Mouse (Mus musculus) heart, adult 11 months (tissue): ENCODE results near the gene B3galt1.

ENCODE experiments used
- DNase-seq: peaks from one replicate; pipeline ENCODE4 v3.0.0; 2022

The B3galt1 gene

DNA sequence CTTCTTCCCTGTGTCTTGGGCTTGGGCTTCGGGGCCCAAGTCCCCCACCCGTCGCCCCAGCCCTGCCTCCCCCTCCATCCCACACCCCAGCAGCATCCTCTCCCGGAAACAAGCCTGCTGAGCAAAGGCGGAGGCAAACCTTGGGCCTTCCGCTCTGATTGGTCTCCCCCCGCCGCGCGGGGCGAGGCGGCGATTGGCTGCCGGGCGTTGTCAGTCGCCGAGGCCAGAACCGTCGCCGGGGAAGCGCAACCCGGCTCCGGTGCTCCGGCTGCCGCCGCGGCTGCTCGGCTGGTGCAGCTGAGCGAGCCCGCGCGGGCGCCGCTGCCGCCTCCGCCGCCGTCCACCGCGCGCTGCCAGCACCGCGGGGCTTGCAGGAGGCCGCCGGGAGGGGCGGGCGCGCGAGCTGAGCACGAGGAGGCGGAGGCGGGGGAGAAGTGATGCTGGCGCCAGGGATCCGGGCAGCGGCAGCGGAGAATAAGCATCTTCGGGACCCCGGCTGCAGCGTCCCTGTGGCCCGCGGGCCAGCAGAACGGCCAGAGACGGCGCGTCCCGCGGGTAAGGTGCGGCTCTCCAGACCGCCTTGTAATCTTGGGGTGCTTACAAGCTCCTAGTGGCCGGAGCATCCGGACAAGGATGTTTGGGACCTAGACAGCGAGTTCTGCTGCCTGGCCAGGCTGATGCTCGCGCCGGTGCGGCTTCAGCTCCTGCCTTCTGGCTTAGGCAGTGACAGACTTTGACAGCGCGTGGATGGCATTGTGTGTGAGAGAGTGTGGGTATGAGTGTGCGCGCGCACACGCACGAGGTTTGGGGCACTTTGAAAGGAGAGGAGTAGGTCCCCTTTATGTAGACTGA is at the start of gene B3galt1:
TSS of gene B3galt1 (plus strand) at position 392 of the 852 bp plus-strand sequence.
- DNase-seq, result peak; percentile 99

GRCm38 (mm10) chr2:67516405-67516804 is 49.3 kb upstream of the B3galt1 start:
- DNase-seq, result no peak

DNA sequence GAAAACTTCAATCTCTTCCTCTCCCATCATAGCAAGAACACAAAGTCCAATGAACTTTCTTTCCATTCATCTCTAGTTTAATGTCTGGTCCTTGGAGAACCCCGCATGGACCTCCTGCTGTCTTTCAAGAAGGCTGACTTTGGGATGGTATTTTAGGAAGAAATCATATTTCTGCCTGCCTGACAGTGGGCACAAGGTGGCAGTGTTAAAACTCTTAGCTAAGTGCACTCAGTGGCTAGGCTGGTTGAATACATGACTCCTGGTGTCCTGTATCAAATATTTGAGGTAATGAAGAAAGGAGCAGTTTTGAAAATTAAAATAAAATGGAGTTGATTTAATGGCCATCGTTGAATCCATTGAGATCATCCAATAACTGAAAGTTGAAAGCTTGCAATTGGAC is 30.3 kb upstream of the B3galt1 start:
- DNase-seq, result peak; percentile 4

- DNase-seq, result peak; percentile 54
These were observed 26.2 kb upstream of the B3galt1 start for GRCm38 (mm10) chr2:67539426-67539825.

GRCm38 (mm10) chr2:67541957-67542696 is 23.5 kb upstream of the B3galt1 start:
- DNase-seq, result peak; percentile 12

DNA sequence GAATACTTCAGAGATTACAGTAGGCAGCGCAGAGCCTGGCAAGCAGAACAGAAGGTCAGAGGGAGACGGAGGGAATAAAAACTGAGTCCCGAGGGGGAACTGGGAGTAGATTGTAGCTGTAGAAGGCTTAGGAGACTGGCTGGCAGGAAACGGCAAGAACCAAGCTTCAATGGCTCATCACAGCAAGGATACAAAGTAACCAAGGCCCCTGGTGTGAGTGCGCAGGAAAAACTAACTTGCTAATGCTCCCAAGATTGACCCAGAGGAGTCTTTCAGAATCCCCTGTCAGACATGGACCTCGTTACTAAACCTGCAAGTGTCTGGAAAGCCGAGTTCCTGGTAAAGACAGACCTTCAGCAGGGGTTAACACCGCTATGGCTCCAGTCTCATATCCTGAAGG is 21.2 kb upstream of the B3galt1 start:
- peak; percentile 71 for DNase-seq

DNA sequence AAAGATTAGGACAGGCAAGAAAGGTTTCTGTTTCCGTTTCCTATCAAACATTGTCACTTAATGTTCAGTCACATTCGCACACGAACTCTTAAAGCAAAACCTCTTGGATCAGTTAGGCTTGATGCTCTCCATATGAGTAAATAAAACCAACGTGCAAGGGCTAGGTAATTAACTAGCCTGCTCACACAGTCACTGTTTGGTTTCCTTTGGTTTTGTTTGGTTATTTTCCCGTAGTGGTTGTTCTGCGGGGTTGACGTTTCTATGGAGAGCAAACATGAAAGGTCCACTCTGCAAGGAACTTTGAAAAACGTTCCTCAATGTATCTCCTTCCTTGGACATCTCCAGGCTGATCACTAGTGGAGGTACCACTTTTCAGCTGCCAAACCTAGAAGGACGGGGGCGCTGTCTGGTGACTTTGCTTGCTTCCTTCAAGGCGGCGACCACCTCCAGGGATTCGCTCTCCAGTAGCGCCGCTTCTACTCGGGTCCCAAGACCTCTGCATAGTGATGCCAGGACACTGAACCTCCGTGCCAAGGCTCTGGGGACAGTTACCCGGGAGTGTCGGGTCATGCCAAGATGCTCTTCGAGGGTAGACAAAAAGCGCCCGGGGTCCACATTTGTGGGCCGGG is 706 bp upstream of the B3galt1 start:
- peak; percentile 51 for DNase-seq

GRCm38 (mm10) chr2:67566566-67566965 is 895 bp downstream of the B3galt1 start:
- peak; percentile 87 for DNase-seq

DNA sequence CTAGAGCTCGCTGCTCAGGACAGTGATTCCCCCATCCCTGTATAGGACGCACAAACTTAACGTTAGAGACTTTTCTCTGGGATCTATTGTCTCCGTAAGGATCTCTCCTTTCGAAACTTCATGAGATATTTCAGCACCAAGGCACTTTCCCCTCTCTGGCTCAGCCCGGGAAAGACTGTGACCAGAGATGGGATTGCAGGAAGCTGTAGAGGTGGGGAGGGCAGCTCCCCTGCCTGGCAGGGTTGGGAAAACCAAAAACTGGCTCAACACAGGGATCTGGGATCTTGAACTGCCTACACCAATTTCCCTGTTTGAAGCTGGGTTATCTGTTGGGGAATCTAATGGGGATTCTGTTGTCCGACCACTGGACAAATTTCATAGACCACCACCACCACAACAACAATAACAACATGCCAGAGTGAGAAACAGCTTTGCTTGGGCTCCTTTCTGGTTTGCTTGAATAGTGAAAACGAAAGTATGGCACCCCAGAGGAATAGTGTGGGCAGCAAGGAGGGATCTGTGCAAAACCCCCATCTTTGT is 1.5 kb downstream of the B3galt1 start:
- DNase-seq, result peak; percentile 78

DNA sequence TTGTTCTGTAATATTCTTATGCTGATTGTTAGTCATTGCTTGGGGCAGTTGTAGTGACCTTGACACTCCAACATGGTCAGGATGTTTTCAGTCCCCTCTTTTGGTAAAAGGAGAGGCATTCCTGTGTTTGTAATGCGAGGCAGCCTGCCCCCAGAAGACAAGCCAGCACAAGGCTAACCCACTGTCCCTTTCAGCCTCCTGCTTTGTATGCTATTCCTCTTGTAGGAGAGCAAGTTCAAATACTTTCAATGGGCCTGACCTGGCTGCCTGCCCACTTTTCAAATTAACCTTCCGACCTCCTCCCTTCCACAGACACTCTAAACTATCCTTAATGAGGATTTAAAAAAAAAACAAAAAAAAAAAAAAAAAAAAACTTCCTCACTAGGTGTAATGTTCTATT is 11.0 kb downstream of the B3galt1 start:
- DNase-seq, result no peak

- no peak for DNase-seq
These were observed 17.4 kb downstream of the B3galt1 start for GRCm38 (mm10) chr2:67583091-67583490.

DNA sequence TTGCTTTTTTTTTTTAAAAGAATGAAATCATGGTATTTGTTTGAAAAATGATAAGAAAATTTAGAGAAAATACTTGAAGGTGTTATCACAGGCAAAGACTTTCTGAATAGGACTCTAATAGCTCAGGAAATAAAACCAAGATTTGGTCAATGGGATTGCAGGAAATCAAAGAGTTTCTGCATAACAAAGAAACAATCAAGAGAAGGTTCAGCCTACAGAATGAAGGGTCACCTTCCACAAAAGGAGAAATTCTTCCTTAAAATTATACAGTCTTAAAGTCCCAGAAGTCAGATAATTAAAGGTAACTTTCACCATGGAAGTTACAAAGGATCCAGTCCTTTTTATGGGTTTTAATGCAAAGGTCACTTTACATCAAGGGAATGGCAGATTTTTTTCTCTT is 24.7 kb downstream of the B3galt1 start:
- DNase-seq, result no peak

GRCm38 (mm10) chr2:67591831-67592629 is 26.4 kb downstream of the B3galt1 start:
- peak; percentile 92 for DNase-seq

DNA sequence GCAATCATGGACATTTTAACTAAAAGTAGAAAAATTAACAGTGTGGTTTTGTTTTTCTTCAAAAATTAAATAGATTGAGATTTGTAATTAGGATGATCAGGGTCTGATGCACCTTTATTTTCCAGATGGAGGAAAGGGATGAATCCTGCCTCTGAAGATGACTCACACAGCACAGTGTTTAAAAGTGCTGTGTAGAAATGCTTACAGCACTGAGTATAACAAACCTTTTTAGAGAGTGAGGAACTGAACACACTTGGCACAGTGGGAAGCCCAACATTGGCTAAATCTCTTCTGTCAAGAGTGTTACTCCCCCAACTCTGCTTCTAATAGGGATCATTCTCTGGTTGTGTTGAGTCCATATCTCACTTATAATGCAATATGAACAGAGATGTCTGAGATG is 57.2 kb downstream of the B3galt1 start:
- DNase-seq, result no peak

DNA sequence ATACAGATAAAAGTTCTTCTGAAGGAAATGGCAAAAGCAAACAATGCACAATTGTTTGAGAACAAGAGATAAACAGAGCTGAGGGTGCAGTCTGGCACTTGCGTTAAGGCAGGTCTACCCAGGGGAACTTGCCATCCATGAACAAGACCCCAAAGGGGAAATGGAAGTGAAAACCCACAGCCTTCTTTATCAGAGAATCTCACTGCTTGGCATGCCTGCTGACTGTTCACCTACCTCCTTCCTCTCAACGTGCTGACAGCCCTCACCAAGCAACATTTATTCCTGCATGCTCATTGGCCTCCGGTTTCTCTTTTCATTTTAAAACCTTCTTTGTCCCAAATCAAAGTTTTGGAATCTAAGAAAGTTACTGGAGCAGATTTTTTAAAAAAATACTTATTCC is 62.0 kb downstream of the B3galt1 start:
- no peak for DNase-seq

GRCm38 (mm10) chr2:67628289-67628688 is 62.6 kb downstream of the B3galt1 start:
- DNase-seq, result peak; percentile 91

DNA sequence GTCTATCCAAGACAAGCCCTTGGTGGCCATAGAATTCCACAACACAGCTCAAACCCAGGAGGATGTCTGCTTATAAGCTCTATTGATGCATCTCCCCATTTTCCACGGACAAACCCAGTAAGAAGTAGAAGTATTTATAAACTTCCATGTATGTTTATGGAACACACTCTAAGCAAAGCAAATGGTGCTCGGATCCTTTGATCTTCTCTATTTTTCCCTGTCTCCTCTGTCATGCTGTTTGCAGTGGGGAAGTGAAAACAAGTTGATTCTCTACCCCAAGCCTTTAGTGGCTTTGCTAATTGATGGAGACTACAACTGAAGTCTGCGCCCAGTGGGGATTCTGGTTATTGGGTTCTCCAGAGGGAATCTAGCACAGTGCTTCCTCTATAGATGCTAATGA is 89.2 kb downstream of the B3galt1 start:
- DNase-seq, result no peak

GRCm38 (mm10) chr2:67657372-67657771 is 91.7 kb downstream of the B3galt1 start:
- DNase-seq, result no peak

- no peak for DNase-seq
These were observed 92.4 kb downstream of the B3galt1 start for GRCm38 (mm10) chr2:67658091-67658490.

DNA sequence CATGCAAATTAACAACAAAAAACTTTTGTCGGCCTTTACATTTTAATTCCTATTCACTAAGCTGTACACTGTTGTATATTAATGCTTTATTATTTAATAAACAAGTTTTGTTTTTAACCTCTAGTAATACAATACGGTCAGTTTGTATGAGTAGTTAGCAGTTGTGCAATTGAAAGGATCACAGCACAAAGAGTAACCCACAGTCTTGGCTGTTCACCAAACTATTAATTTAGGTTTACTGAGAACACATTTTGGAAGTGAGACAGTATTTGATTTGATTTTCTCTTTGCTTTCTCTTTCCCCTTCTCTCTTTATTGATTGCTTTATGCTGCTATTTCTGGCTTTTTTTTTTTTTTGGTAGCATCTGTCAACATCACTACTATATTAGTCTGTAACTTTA is 106.0 kb downstream of the B3galt1 start:
- no peak for DNase-seq

DNA sequence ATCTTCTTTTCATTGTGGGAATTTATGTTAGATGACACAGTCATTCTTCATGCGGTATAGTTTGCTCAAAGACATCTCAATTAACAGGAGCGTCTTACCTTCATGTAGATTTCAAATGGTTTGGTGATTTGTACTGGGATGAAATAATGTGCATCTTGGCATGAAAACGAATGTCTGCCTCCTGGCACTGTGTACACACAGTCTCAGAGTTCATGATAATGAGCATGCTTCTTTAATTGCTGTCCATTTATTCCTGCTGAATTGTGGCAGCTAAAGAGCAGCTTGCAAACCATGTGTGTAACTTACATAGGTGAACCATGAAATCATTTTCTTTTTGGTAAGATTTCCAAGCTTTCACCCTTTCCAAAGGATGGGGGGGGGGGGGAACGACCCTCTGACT is 112.0 kb downstream of the B3galt1 start:
- no peak for DNase-seq

GRCm38 (mm10) chr2:67724249-67724648 is 158.6 kb downstream of the B3galt1 start:
- DNase-seq, result peak; percentile 48

GRCm38 (mm10) chr2:67730771-67731170 is 165.1 kb downstream of the B3galt1 start:
- no peak for DNase-seq
